Mouse (Mus musculus) forebrain, embryonic 15.5 days (tissue): ENCODE measurements at regions not wholly inside any gene's neighbourhood (a gene's known extent, or its start where the extent isn't known, plus 50 kb on each side); places are given as distances from the start of the nearest gene placed in this dataset.

ENCODE experiments used
- ATAC-seq: fragments of 200-750 bp; cut with Nextera tagmentation; replicated peaks from 2 replicates; pipeline ENCODE4 v1.8.0; 2017; ENCODE audit warnings: mild to moderate bottlenecking, moderate TSS enrichment, moderate library complexity
- H3K27ac ChIP-seq: fragments of 300-500 bp; sonication (generic); replicated peaks from 2 replicates; pipeline ENCODE4 v1.5.1; 2015; ENCODE audit warnings: mild to moderate bottlenecking, inconsistent platforms
- H3K27me3 ChIP-seq: fragments of 300-500 bp; sonication (generic); 2 replicates; pipeline ENCODE4 v1.6.1; 2015; ENCODE audit warnings: inconsistent platforms
- H3K36me3 ChIP-seq: fragments of 300-500 bp; sonication (generic); 2 replicates; pipeline ENCODE4 v1.6.1; 2015; ENCODE audit warnings: mild to moderate bottlenecking, inconsistent platforms
- H3K4me1 ChIP-seq: fragments of 300-500 bp; sonication (generic); 2 replicates; pipeline ENCODE4 v1.6.1; 2015; ENCODE audit warnings: inconsistent platforms
- H3K4me2 ChIP-seq: fragments of 300-500 bp; sonication (generic); replicated peaks from 2 replicates; pipeline ENCODE4 v1.6.1; 2015; ENCODE audit warnings: mild to moderate bottlenecking, inconsistent platforms
- H3K4me3 ChIP-seq: fragments of 300-500 bp; sonication (generic); 2 replicates; pipeline ENCODE4 v1.5.1; 2015; ENCODE audit warnings: mild to moderate bottlenecking, inconsistent platforms
- H3K9ac ChIP-seq: fragments of 300-500 bp; sonication (generic); replicated peaks from 2 replicates; pipeline ENCODE4 v1.6.1; 2015; ENCODE audit warnings: mild to moderate bottlenecking, inconsistent platforms
- H3K9me3 ChIP-seq: fragments of 300-500 bp; sonication (generic); 2 replicates; pipeline ENCODE4 v1.6.1; 2016; ENCODE audit warnings: inconsistent platforms
- WGBS: fragments of 180-500 bp; shearing (Covaris S2); methylation state at CpG from one replicate; pipeline ENCODE4 v1.1.7; 2015; ENCODE audit warnings: mixed read lengths; 5-methylcytosine and 5-hydroxymethylcytosine counted together

DNA sequence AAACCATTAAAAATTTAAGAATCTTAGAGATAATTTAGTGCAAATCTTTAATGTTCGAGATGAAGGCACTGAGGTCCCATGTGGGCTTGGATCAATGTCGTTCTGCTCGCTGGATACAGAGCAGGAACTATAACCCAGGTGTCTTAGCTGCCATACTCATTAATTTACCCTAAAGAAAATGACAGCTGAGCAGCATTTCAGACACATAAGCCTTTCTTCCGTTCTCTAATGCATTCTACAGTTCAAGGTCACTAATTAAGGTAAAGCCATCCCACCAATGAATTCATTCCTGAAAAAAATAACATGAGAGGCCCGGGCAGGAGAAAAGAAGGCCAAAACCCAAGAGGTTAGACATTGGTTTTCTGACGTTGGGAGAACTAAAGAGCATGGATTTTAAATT is 670.3 kb downstream of the Basp1 start:
- Histone ChIP-seq H3K27ac (no peak overlapping the region), H3K9me3 (no peaks in the 10 kb centered on the region), H3K4me1 (no peaks in the 10 kb centered on the region), H3K9ac (no peak overlapping the region), H3K4me3 (no peak overlapping the region), H3K4me2 (no peak overlapping the region), H3K36me3 (no peaks in the 10 kb centered on the region), H3K27me3 (no peaks in the 10 kb centered on the region)
- 35% methylated on average over 6 of the region's 6 CpGs for WGBS
- no peak for ATAC-seq

DNA sequence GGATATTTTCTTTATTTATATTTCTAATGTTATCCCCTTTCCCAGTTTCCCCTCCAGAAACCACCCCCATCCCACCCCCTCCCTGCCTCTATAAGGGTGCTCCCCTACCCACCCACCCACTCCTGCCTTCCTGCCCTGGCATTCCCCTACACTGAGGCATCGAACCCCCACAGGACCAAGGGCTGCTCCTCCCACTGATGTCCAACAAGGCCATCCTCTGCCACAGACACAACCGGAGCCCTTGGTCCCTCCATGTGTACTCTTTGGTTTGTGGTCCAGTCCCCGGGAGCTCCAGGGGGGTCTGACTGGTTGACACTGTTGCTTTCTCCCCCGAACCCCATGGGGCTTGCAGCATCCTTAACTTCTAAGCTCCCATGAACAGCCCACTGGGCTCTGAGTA is 688.4 kb downstream of the Basp1 start:
- no peaks in the 10 kb centered on the region for H3K27me3 ChIP-seq
- H3K9me3 ChIP-seq = no peaks in the 10 kb centered on the region
- no peak overlapping the region for H3K9ac ChIP-seq
- 83% methylated on average over 4 of the region's 4 CpGs for WGBS
- ATAC-seq = no peak
- H3K4me2 ChIP-seq = no peak overlapping the region
- H3K27ac ChIP-seq = no peak overlapping the region
- no peak overlapping the region for H3K4me3 ChIP-seq
- no peaks in the 10 kb centered on the region for H3K36me3 ChIP-seq
- H3K4me1 ChIP-seq = no peaks in the 10 kb centered on the region

DNA sequence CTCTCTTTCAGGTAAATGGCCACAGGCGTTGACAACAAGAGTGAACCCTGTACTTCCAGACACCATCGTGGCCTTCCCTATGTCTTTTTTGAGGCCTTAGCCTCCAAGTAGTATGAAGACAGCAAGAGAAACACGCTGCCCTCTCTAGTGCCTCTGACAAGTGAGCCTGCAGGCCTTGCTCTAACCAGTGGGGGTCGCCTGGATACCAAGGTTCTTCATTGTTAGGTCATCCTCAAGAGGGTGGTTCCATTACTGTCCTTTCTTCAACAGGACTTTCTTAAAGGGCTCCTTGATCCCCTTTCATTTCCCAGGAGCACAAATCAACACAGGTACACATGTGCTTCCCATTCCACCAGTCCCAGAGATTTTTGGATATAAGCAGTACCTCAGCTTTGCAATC is 688.9 kb downstream of the Basp1 start:
- H3K9ac ChIP-seq = no peak overlapping the region
- no peaks in the 10 kb centered on the region for H3K9me3 ChIP-seq
- no peaks in the 10 kb centered on the region for H3K4me1 ChIP-seq
- WGBS = 50% methylated on average over 4 of the region's 4 CpGs
- H3K4me2 ChIP-seq = no peak overlapping the region
- H3K27ac ChIP-seq = no peak overlapping the region
- peak; percentile 84 for ATAC-seq
- no peaks in the 10 kb centered on the region for H3K27me3 ChIP-seq
- no peak overlapping the region for H3K4me3 ChIP-seq
- H3K36me3 ChIP-seq = no peaks in the 10 kb centered on the region

DNA sequence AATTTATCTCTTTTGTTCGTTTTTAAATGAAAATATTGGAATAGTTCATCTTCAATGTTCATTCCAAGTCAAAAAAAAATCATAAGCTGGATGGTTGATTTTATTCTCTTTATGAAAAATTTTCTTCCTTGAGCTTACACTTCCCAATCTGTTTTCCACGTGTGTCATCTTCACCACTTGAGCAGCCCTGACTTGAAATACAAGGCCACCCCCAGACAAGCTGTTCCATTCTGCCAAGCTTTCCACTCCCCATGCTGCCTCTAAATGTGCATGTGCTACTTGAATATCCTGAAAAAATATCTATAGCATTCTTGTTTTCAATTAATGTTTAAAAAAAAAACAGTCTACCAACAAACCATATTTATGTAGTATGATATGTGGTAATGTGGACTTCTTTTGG is 693.2 kb downstream of the Basp1 start:
- H3K4me2 ChIP-seq = no peak overlapping the region
- H3K9ac ChIP-seq = no peak overlapping the region
- no peak overlapping the region for H3K27ac ChIP-seq
- H3K4me3 ChIP-seq = no peak overlapping the region
- H3K9me3 ChIP-seq = no peaks in the 10 kb centered on the region
- no peaks in the 10 kb centered on the region for H3K27me3 ChIP-seq
- 74% methylated on average over 2 of the region's 2 CpGs for WGBS
- H3K4me1 ChIP-seq = no peaks in the 10 kb centered on the region
- no peak for ATAC-seq
- H3K36me3 ChIP-seq = no peaks in the 10 kb centered on the region

DNA sequence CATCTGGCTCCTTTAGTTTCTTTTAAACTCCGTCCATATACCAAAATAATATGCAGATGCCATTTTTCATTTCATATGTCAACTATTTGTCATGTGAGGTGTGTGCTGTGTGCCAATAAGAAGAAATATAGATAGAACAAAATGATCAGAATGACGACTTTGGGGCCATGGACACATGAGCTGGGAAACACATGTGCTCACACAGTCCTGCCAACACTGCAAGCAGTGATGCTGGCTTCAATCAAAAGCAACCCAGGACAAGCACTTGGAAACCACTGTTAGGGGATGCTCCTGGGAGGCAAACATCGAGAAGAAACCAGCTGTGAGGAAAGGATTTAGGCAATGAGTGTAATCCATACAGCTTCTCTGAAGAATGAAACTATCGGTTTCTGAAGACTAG is 731.4 kb downstream of the Basp1 start:
- no peaks in the 10 kb centered on the region for H3K27me3 ChIP-seq
- H3K36me3 ChIP-seq = no peaks in the 10 kb centered on the region
- H3K9me3 ChIP-seq = no peaks in the 10 kb centered on the region
- no peaks in the 10 kb centered on the region for H3K4me1 ChIP-seq
- no peak for ATAC-seq
- WGBS = 82% methylated on average over 4 of the region's 4 CpGs
- no peak overlapping the region for H3K27ac ChIP-seq
- no peak overlapping the region for H3K4me2 ChIP-seq
- no peak overlapping the region for H3K4me3 ChIP-seq
- H3K9ac ChIP-seq = no peak overlapping the region

GRCm38 (mm10) chr15:24648938-24649337 is 764.6 kb downstream of the Basp1 start:
- H3K36me3 ChIP-seq = no peaks in the 10 kb centered on the region
- peak; percentile 80 for ATAC-seq
- no peak overlapping the region for H3K9ac ChIP-seq
- H3K9me3 ChIP-seq = no peaks in the 10 kb centered on the region
- H3K4me3 ChIP-seq = no peak overlapping the region
- no peaks in the 10 kb centered on the region for H3K27me3 ChIP-seq
- H3K27ac ChIP-seq = no peak overlapping the region
- no peaks in the 10 kb centered on the region for H3K4me1 ChIP-seq
- no peak overlapping the region for H3K4me2 ChIP-seq
- 82% methylated on average over 1 of the region's 1 CpGs for WGBS

GRCm38 (mm10) chr15:24635620-24636019 is 777.9 kb downstream of the Basp1 start:
- Histone ChIP-seq H3K36me3 (no peaks in the 10 kb centered on the region), H3K9ac (no peak overlapping the region), H3K27ac (no peak overlapping the region), H3K4me3 (no peak overlapping the region), H3K9me3 (no peaks in the 10 kb centered on the region), H3K4me1 (no peaks in the 10 kb centered on the region), H3K4me2 (no peak overlapping the region), H3K27me3 (no peaks in the 10 kb centered on the region)
- no peak for ATAC-seq
- 38% methylated on average over 2 of the region's 2 CpGs for WGBS

DNA sequence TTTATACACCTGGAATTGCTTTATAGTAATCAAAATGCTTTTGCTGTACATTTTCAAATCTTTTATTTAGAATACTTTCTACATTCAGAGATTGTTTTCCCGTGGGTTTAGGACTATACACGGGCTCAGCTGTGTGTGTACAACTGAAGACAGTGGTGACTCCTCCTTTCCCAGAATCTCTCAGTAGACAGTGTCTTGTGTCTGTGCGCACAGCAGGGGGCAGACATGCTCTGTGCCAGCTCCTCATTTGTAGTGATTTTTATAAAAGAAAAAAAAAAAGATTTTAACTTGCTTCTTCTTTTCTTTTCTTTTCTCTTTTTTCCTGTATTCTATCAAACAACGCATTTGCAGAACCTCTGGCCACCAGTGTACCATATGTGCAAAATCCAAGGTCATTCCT is 817.3 kb downstream of the Basp1 start:
- no peaks in the 10 kb centered on the region for H3K36me3 ChIP-seq
- peak; percentile 78; the same call in 1 of the 2 replicates for ATAC-seq
- H3K4me1 ChIP-seq = no peaks in the 10 kb centered on the region
- H3K27me3 ChIP-seq = no peaks in the 10 kb centered on the region
- H3K9ac ChIP-seq = no peak overlapping the region
- H3K9me3 ChIP-seq = no peaks in the 10 kb centered on the region
- 43% methylated on average over 4 of the region's 4 CpGs for WGBS
- H3K4me3 ChIP-seq = no peak overlapping the region
- no peak overlapping the region for H3K27ac ChIP-seq
- no peak overlapping the region for H3K4me2 ChIP-seq

GRCm38 (mm10) chr15:24588943-24589342 is 824.6 kb downstream of the Basp1 start:
- peak; percentile 70 for ATAC-seq
- Histone ChIP-seq H3K36me3 (no peaks in the 10 kb centered on the region), H3K4me2 (no peak overlapping the region), H3K9me3 (no peaks in the 10 kb centered on the region), H3K4me3 (no peak overlapping the region), H3K9ac (no peak overlapping the region), H3K27me3 (no peaks in the 10 kb centered on the region), H3K4me1 (no peaks in the 10 kb centered on the region), H3K27ac (no peak overlapping the region)
- WGBS = 26% methylated on average over 4 of the region's 4 CpGs

GRCm38 (mm10) chr15:24566981-24567380 is 846.6 kb downstream of the Basp1 start:
- Histone ChIP-seq H3K27ac (peak overlapping the region; percentile 74), H3K36me3 (no peaks in the 10 kb centered on the region), H3K4me2 (no peak overlapping the region), H3K4me3 (no peak overlapping the region), H3K9me3 (no peaks in the 10 kb centered on the region), H3K4me1 (peaks cover 7% of the 10 kb centered on the region), H3K9ac (no peak overlapping the region), H3K27me3 (no peaks in the 10 kb centered on the region)
- ATAC-seq = peak; percentile 96
- 4% methylated on average over 3 of the region's 3 CpGs for WGBS

- H3K4me1 ChIP-seq = no peaks in the 10 kb centered on the region
- H3K9me3 ChIP-seq = no peaks in the 10 kb centered on the region
- no peak for ATAC-seq
- H3K4me2 ChIP-seq = no peak overlapping the region
- H3K9ac ChIP-seq = no peak overlapping the region
- H3K27ac ChIP-seq = no peak overlapping the region
- H3K36me3 ChIP-seq = no peaks in the 10 kb centered on the region
- 91% methylated on average over 4 of the region's 4 CpGs for WGBS
- no peaks in the 10 kb centered on the region for H3K27me3 ChIP-seq
- H3K4me3 ChIP-seq = no peak overlapping the region
These were observed 856.8 kb downstream of the Basp1 start for GRCm38 (mm10) chr15:24556806-24557205.

- WGBS = 95% methylated on average over 3 of the region's 3 CpGs
- Histone ChIP-seq H3K36me3 (no peaks in the 10 kb centered on the region), H3K4me3 (no peak overlapping the region), H3K4me2 (no peak overlapping the region), H3K27me3 (no peaks in the 10 kb centered on the region), H3K27ac (no peak overlapping the region), H3K4me1 (no peaks in the 10 kb centered on the region), H3K9me3 (no peaks in the 10 kb centered on the region), H3K9ac (no peak overlapping the region)
- ATAC-seq = no peak
These were observed 863.5 kb downstream of the Basp1 start for GRCm38 (mm10) chr15:24550108-24550507.

DNA sequence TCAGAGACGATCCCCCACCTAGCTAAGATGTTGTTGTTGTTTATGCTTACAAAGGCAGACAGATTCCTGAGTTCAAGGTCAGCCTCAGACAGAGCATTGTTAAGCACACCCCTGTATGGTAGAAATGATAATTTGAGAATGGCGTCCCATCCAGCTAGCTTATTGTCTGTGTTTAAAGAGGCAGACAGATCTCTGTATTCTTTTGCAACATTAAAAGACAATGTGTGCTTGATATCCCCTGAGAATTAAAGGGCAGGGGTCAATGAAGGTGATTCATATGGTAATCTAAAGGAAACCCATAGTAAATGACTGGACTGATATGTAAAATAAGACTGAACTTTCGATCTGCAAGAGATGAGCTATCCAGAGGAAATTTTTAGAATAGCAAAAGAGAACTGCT is 883.5 kb downstream of the Basp1 start:
- H3K27ac ChIP-seq = no peak overlapping the region
- H3K9ac ChIP-seq = no peak overlapping the region
- no peak overlapping the region for H3K4me2 ChIP-seq
- no peak for ATAC-seq
- no peaks in the 10 kb centered on the region for H3K27me3 ChIP-seq
- WGBS = 72% methylated on average over 3 of the region's 3 CpGs
- no peaks in the 10 kb centered on the region for H3K36me3 ChIP-seq
- H3K4me3 ChIP-seq = no peak overlapping the region
- no peaks in the 10 kb centered on the region for H3K4me1 ChIP-seq
- no peaks in the 10 kb centered on the region for H3K9me3 ChIP-seq
